Mouse (Mus musculus) spleen, postnatal 36 days (tissue): ENCODE measurements around the gene Cd44.
A peak's percentile ranks its signal among the peaks of the same experiment; 100 is the strongest.

Experiments used
- DNase-seq, 2 experiments: peaks; one replicate each; pipeline ENCODE4 v3.0.0; 2022; ENCODE audit warnings: low spot score in 2 of 2, mixed read lengths in 1 of 2

The Cd44 gene

GRCm38 (mm10) chr2:102820225-102820711 lies 81.2 kb downstream of the Cd44 start:
- DNase-seq = no peak

- DNase-seq = peak; percentile 49 to 59
Measured at GRCm38 (mm10) chr2:102815289-102815809, 86.1 kb downstream of the Cd44 start.

GRCm38 (mm10) chr2:102812756-102813155 lies 88.7 kb downstream of the Cd44 start:
- peak; percentile 66 to 72 for DNase-seq

- DNase-seq = no peak
Measured at GRCm38 (mm10) chr2:102809436-102809835, 92.0 kb downstream of the Cd44 start.

GRCm38 (mm10) chr2:102807633-102808032 lies 93.8 kb downstream of the Cd44 start:
- DNase-seq = no peak

GRCm38 (mm10) chr2:102805761-102806496 lies 95.5 kb downstream of the Cd44 start:
- no peak for DNase-seq

- no peak for DNase-seq
Measured at GRCm38 (mm10) chr2:102805283-102805682, 96.2 kb downstream of the Cd44 start.

GRCm38 (mm10) chr2:102804109-102804508 lies 97.4 kb downstream of the Cd44 start:
- DNase-seq = peak; percentile 5 to 25

- no peak for DNase-seq
Measured at GRCm38 (mm10) chr2:102801899-102802298, 99.6 kb downstream of the Cd44 start.

GRCm38 (mm10) chr2:102798149-102798548 lies 103.3 kb downstream of the Cd44 start:
- no peak for DNase-seq

GRCm38 (mm10) chr2:102795034-102795433 lies 106.4 kb downstream of the Cd44 start:
- peak; percentile 81 to 84 for DNase-seq

- DNase-seq = no peak
Measured at GRCm38 (mm10) chr2:102792804-102793203, 108.7 kb downstream of the Cd44 start.

- peak; percentile 42 to 45 for DNase-seq
Measured at GRCm38 (mm10) chr2:102791641-102792040, 109.8 kb downstream of the Cd44 start.

GRCm38 (mm10) chr2:102785696-102786095 lies 115.8 kb downstream of the Cd44 start:
- DNase-seq = no peak

GRCm38 (mm10) chr2:102782751-102783150 lies 118.7 kb downstream of the Cd44 start:
- no peak for DNase-seq

GRCm38 (mm10) chr2:102778208-102778607 lies 123.3 kb downstream of the Cd44 start:
- no peak for DNase-seq

GRCm38 (mm10) chr2:102775561-102775960 lies 125.9 kb downstream of the Cd44 start:
- DNase-seq = no peak

- DNase-seq = no peak
Measured at GRCm38 (mm10) chr2:102774700-102775099, 126.8 kb downstream of the Cd44 start.

- DNase-seq = no peak
Measured at GRCm38 (mm10) chr2:102772276-102772675, 129.2 kb downstream of the Cd44 start.

- no peak for DNase-seq
Measured at GRCm38 (mm10) chr2:102771304-102771703, 130.2 kb downstream of the Cd44 start.

- no peak for DNase-seq
Measured at GRCm38 (mm10) chr2:102768267-102768666, 133.2 kb downstream of the Cd44 start.

- no peak for DNase-seq
Measured at GRCm38 (mm10) chr2:102764602-102765374, 136.7 kb downstream of the Cd44 start.

GRCm38 (mm10) chr2:102763991-102764390 lies 137.5 kb downstream of the Cd44 start:
- no peak for DNase-seq
